Mouse (Mus musculus): ENCODE data around the gene Gpr88.

Gpr88 gene

DNA sequence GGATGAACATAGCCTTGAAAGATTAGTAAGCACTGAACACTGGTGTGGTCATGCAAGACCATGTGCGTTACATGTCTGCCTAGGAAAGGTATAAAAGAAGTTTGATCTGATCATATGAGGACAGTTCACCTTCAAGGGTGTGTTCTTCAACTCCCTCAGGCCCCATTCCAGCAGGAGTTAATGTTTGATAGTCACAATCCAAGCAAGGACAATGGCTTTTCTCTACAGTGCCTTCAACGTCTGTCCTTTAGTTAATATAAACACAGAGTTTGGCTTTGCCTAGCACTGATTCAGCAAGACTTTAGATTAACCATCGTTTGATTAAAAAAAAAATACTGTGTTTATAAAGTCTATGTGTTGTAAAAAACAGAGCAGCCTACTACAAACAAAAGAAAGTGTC, 49.4 kb downstream of the Gpr88 start:
- DNase-seq (ENCODE audit: low read depth, low spot score), result no peak

DNA sequence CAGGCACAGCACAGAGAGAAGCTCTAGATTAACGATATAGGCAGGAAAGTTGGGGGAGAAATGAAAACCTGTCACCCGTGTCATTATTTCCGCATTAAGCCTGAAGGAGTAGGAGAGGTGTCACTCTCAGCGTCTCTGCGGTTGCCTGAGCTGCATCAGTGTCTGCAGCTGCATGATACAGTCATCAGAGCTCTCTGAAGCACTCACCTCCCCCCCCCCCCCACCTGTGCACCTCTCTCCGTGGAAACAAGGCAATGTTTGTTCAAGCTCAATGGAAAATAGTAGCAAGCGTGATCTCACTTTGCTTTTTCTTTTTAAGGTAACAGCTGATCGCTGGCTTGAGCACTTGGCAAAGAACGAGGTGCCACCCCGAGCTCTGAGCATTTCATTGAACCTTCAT, 53.2 kb downstream of the Gpr88 start:
- no peak for DNase-seq (ENCODE audit: low read depth, low spot score)

Measured in ZHBTc4 (cell line).